Mouse (Mus musculus): ENCODE data around the gene 1700025G04Rik. TPM values are rescaled to one million over a fixed set of nuclear protein-coding genes. Genes with fewer than 3 reads are reported as not detected.

The 1700025G04Rik gene
- polyA plus RNA-seq, 1 experiment from 2014 or later = 32.4 TPM

GRCm38 (mm10) chr1:152030546-152030945 lies 59.4 kb downstream of the 1700025G04Rik start:
- WGBS = 21% methylated on average over 6 of the region's 6 CpGs
- ATAC-seq (ENCODE audit: low FRiP score) = peak; percentile 88

GRCm38 (mm10) chr1:152028718-152029117 lies 61.2 kb downstream of the 1700025G04Rik start:
- no peaks in the 10 kb centered on the region for H3K36me3 ChIP-seq (ENCODE audit: control insufficient read depth, insufficient read depth, low read length)
- H3K9ac ChIP-seq (ENCODE audit: low read length) = no peak overlapping the region
- H3K4me3 ChIP-seq (ENCODE audit: low read depth, low read length) = no peak overlapping the region
- no peak overlapping the region for H3K4me2 ChIP-seq
- no peak overlapping the region for H3K27ac ChIP-seq (ENCODE audit: low read depth, low read length)
- peaks cover 10% of the 10 kb centered on the region for H3K4me1 ChIP-seq (ENCODE audit: control insufficient read depth, insufficient read depth, low read length)
- ATAC-seq (ENCODE audit: low FRiP score) (no peak), DNase-seq (ENCODE audit: low spot score, missing footprints) (no peak)
- H3K9me3 ChIP-seq (ENCODE audit: control insufficient read depth, low read length) = no peaks in the 10 kb centered on the region
- 87% methylated on average over 4 of the region's 4 CpGs for WGBS
- no peaks in the 10 kb centered on the region for H3K27me3 ChIP-seq (ENCODE audit: control insufficient read depth, insufficient read depth, low read length)

More at GRCm38 (mm10) chr1:152030546-152030945, 59.4 kb downstream of the 1700025G04Rik start:
- no peak overlapping the region for H3K4me3 ChIP-seq (ENCODE audit: low read depth, low read length)
- no peak overlapping the region for H3K4me2 ChIP-seq
- H3K4me1 ChIP-seq (ENCODE audit: control insufficient read depth, insufficient read depth, low read length) = peaks cover 10% of the 10 kb centered on the region
- H3K9ac ChIP-seq (ENCODE audit: low read length) = no peak overlapping the region
- no peaks in the 10 kb centered on the region for H3K36me3 ChIP-seq (ENCODE audit: control insufficient read depth, insufficient read depth, low read length)
- no peaks in the 10 kb centered on the region for H3K9me3 ChIP-seq (ENCODE audit: control insufficient read depth, low read length)
- DNase-seq (ENCODE audit: low spot score, missing footprints) = peak; percentile 89
- peak overlapping the region; percentile 41; the same call in 1 of the 2 replicates for H3K27ac ChIP-seq (ENCODE audit: low read depth, low read length)
- H3K27me3 ChIP-seq (ENCODE audit: control insufficient read depth, insufficient read depth, low read length) = no peaks in the 10 kb centered on the region

- Histone ChIP-seq H3K27ac (ENCODE audit: low read depth, low read length) (no peak overlapping the region), H3K4me3 (ENCODE audit: low read depth, low read length) (no peak overlapping the region), H3K4me1 (ENCODE audit: control insufficient read depth, insufficient read depth, low read length) (peaks cover 10% of the 10 kb centered on the region), H3K9me3 (ENCODE audit: control insufficient read depth, low read length) (no peaks in the 10 kb centered on the region), H3K27me3 (ENCODE audit: control insufficient read depth, insufficient read depth, low read length) (no peaks in the 10 kb centered on the region), H3K36me3 (ENCODE audit: control insufficient read depth, insufficient read depth, low read length) (no peaks in the 10 kb centered on the region), H3K4me2 (no peak overlapping the region), H3K9ac (ENCODE audit: low read length) (no peak overlapping the region)
- 93% methylated on average over 4 of the region's 4 CpGs for WGBS
- ATAC-seq (ENCODE audit: low FRiP score) = no peak
- no peak for DNase-seq (ENCODE audit: low spot score, missing footprints)
Observed at GRCm38 (mm10) chr1:152026762-152027161, 63.2 kb downstream of the 1700025G04Rik start.

GRCm38 (mm10) chr1:152025308-152025707 lies 64.6 kb downstream of the 1700025G04Rik start:
- Histone ChIP-seq H3K4me1 (ENCODE audit: control insufficient read depth, insufficient read depth, low read length) (peaks cover 7% of the 10 kb centered on the region), H3K27me3 (ENCODE audit: control insufficient read depth, insufficient read depth, low read length) (no peaks in the 10 kb centered on the region), H3K9me3 (ENCODE audit: control insufficient read depth, low read length) (no peaks in the 10 kb centered on the region), H3K36me3 (ENCODE audit: control insufficient read depth, insufficient read depth, low read length) (no peaks in the 10 kb centered on the region), H3K27ac (ENCODE audit: low read depth, low read length) (no peak overlapping the region), H3K4me2 (no peak overlapping the region), H3K9ac (ENCODE audit: low read length) (no peak overlapping the region), H3K4me3 (ENCODE audit: low read depth, low read length) (no peak overlapping the region)
- no peak for DNase-seq (ENCODE audit: low spot score, missing footprints)
- no peak for ATAC-seq (ENCODE audit: low FRiP score)
- WGBS = 93% methylated on average over 4 of the region's 4 CpGs

- Histone ChIP-seq H3K4me2 (no peak overlapping the region), H3K9me3 (ENCODE audit: control insufficient read depth, low read length) (no peaks in the 10 kb centered on the region), H3K36me3 (ENCODE audit: control insufficient read depth, insufficient read depth, low read length) (no peaks in the 10 kb centered on the region), H3K27me3 (ENCODE audit: control insufficient read depth, insufficient read depth, low read length) (no peaks in the 10 kb centered on the region), H3K4me3 (ENCODE audit: low read depth, low read length) (no peak overlapping the region), H3K27ac (ENCODE audit: low read depth, low read length) (no peak overlapping the region), H3K9ac (ENCODE audit: low read length) (no peak overlapping the region), H3K4me1 (ENCODE audit: control insufficient read depth, insufficient read depth, low read length) (no peaks in the 10 kb centered on the region)
- ATAC-seq (ENCODE audit: low FRiP score) = no peak
- no peak for DNase-seq (ENCODE audit: low spot score, missing footprints)
- 78% methylated on average over 18 of the region's 18 CpGs for WGBS
Observed at GRCm38 (mm10) chr1:152024019-152024787, 65.7 kb downstream of the 1700025G04Rik start.

GRCm38 (mm10) chr1:152020812-152021211 lies 69.1 kb downstream of the 1700025G04Rik start:
- Histone ChIP-seq H3K36me3 (ENCODE audit: control insufficient read depth, insufficient read depth, low read length) (no peaks in the 10 kb centered on the region), H3K27me3 (ENCODE audit: control insufficient read depth, insufficient read depth, low read length) (no peaks in the 10 kb centered on the region), H3K9ac (ENCODE audit: low read length) (no peak overlapping the region), H3K4me1 (ENCODE audit: control insufficient read depth, insufficient read depth, low read length) (no peaks in the 10 kb centered on the region), H3K4me2 (no peak overlapping the region), H3K4me3 (ENCODE audit: low read depth, low read length) (no peak overlapping the region), H3K9me3 (ENCODE audit: control insufficient read depth, low read length) (no peaks in the 10 kb centered on the region), H3K27ac (ENCODE audit: low read depth, low read length) (no peak overlapping the region)
- DNase-seq (ENCODE audit: low spot score, missing footprints) = no peak
- 94% methylated on average over 6 of the region's 6 CpGs for WGBS
- ATAC-seq (ENCODE audit: low FRiP score) = no peak

GRCm38 (mm10) chr1:152020070-152020469 lies 69.9 kb downstream of the 1700025G04Rik start:
- H3K36me3 ChIP-seq (ENCODE audit: control insufficient read depth, insufficient read depth, low read length) = no peaks in the 10 kb centered on the region
- DNase-seq (ENCODE audit: low spot score, missing footprints) (no peak), ATAC-seq (ENCODE audit: low FRiP score) (no peak)
- no peaks in the 10 kb centered on the region for H3K9me3 ChIP-seq (ENCODE audit: control insufficient read depth, low read length)
- no peaks in the 10 kb centered on the region for H3K27me3 ChIP-seq (ENCODE audit: control insufficient read depth, insufficient read depth, low read length)
- no peaks in the 10 kb centered on the region for H3K4me1 ChIP-seq (ENCODE audit: control insufficient read depth, insufficient read depth, low read length)
- no peak overlapping the region for H3K27ac ChIP-seq (ENCODE audit: low read depth, low read length)
- WGBS = 94% methylated on average over 5 of the region's 5 CpGs
- no peak overlapping the region for H3K4me2 ChIP-seq
- no peak overlapping the region for H3K4me3 ChIP-seq (ENCODE audit: low read depth, low read length)
- H3K9ac ChIP-seq (ENCODE audit: low read length) = no peak overlapping the region

- H3K27me3 ChIP-seq (ENCODE audit: control insufficient read depth, insufficient read depth, low read length) = no peaks in the 10 kb centered on the region
- H3K9me3 ChIP-seq (ENCODE audit: control insufficient read depth, low read length) = no peaks in the 10 kb centered on the region
- no peaks in the 10 kb centered on the region for H3K36me3 ChIP-seq (ENCODE audit: control insufficient read depth, insufficient read depth, low read length)
- WGBS = 85% methylated on average over 5 of the region's 5 CpGs
- no peak overlapping the region for H3K4me3 ChIP-seq (ENCODE audit: low read depth, low read length)
- no peak for ATAC-seq (ENCODE audit: low FRiP score)
- no peaks in the 10 kb centered on the region for H3K4me1 ChIP-seq (ENCODE audit: control insufficient read depth, insufficient read depth, low read length)
- DNase-seq (ENCODE audit: low spot score, missing footprints) = no peak
- H3K27ac ChIP-seq (ENCODE audit: low read depth, low read length) = no peak overlapping the region
- H3K4me2 ChIP-seq = no peak overlapping the region
- no peak overlapping the region for H3K9ac ChIP-seq (ENCODE audit: low read length)
Observed at GRCm38 (mm10) chr1:152019196-152019595, 70.7 kb downstream of the 1700025G04Rik start.

- no peak for ATAC-seq (ENCODE audit: low FRiP score)
- Histone ChIP-seq H3K27ac (ENCODE audit: low read depth, low read length) (no peak overlapping the region), H3K36me3 (ENCODE audit: control insufficient read depth, insufficient read depth, low read length) (no peaks in the 10 kb centered on the region), H3K27me3 (ENCODE audit: control insufficient read depth, insufficient read depth, low read length) (no peaks in the 10 kb centered on the region), H3K4me1 (ENCODE audit: control insufficient read depth, insufficient read depth, low read length) (no peaks in the 10 kb centered on the region), H3K9ac (ENCODE audit: low read length) (no peak overlapping the region), H3K9me3 (ENCODE audit: control insufficient read depth, low read length) (no peaks in the 10 kb centered on the region), H3K4me3 (ENCODE audit: low read depth, low read length) (no peak overlapping the region), H3K4me2 (no peak overlapping the region)
- DNase-seq (ENCODE audit: low spot score, missing footprints) = no peak
- 90% methylated on average over 3 of the region's 3 CpGs for WGBS
Observed at GRCm38 (mm10) chr1:152018322-152018721, 71.6 kb downstream of the 1700025G04Rik start.

All from midbrain, embryonic 11.5 days (tissue).